Mouse (Mus musculus) cerebellum, adult 2 months (tissue): ENCODE data around the gene Msantd3. TPM values are rescaled to one million over a fixed set of nuclear protein-coding genes. Genes with fewer than 3 reads are reported as not detected.
A peak's percentile ranks its signal among the peaks of the same experiment; 100 is the strongest.

Experiments used
- DNase-seq, 2 experiments: peaks; one replicate each; pipeline ENCODE4 v3.0.0; 2021
- H3K27ac ChIP-seq: fragments of 200-500 bp; 2 replicates; pipeline ENCODE4 v1.5.1; 2012; ENCODE audit warnings: low read length, control low read depth, inconsistent platforms; ENCODE audit not compliant: insufficient read depth
- H3K27me3 ChIP-seq: fragments of 200-500 bp; 2 replicates; pipeline ENCODE4 v1.6.1; 2012; ENCODE audit warnings: inconsistent platforms, mild to moderate bottlenecking, low read length, moderate library complexity; ENCODE audit not compliant: control insufficient read depth, insufficient read depth
- H3K4me1 ChIP-seq: fragments of 200-500 bp; 2 replicates; pipeline ENCODE4 v1.6.1; 2011; ENCODE audit warnings: low read length; ENCODE audit not compliant: control insufficient read depth, insufficient read depth
- H3K4me3 ChIP-seq: fragments of 200-500 bp; replicated peaks from 2 replicates; pipeline ENCODE3; 2011; ENCODE audit warnings: mild to moderate bottlenecking, low read depth, low read length, control low read depth; ENCODE audit not compliant: insufficient read depth
- CTCF ChIP-seq: fragments of 200-500 bp; IDR thresholded peaks from 2 replicates; pipeline ENCODE4 v1.5.1; 2011; ENCODE audit warnings: low read depth, mild to moderate bottlenecking, control low read depth, low read length, moderate library complexity, borderline replicate concordance; ENCODE audit not compliant: insufficient read depth
- POLR2A ChIP-seq: fragments of 200-500 bp; IDR thresholded peaks from 2 replicates; pipeline ENCODE4 v1.6.1; 2011; ENCODE audit warnings: low read length, control low read depth, borderline replicate concordance; ENCODE audit not compliant: insufficient read depth
- WGBS: fragments of 180-500 bp; shearing (Covaris S2); methylation state at CpG from one replicate; pipeline ENCODE4 v1.1.7; 2018; 5-methylcytosine and 5-hydroxymethylcytosine counted together
- polyA plus RNA-seq: library from polyadenylated mRNA; depleted of rRNA; stranded (reverse); fragments of >200 nt; gene quantifications from 2 replicates; pipeline ENCODE4 v1.2.3, GENCODE M21; 2012

The Msantd3 gene
- polyA plus RNA-seq, 1 experiment: 17.7 TPM

GRCm38 (mm10) chr4:48585241-48586098, 45.7 kb downstream of the Msantd3 start:
- peak; percentile 35 to 38 for DNase-seq
- peak overlapping the region; percentile 43; the same call in 1 of the 2 replicates for H3K27ac ChIP-seq
- peaks cover 5% of the 10 kb centered on the region; the same call in 1 of the 2 replicates for H3K4me1 ChIP-seq
- no peak for TF ChIP-seq POLR2A
- TF ChIP-seq CTCF: no peak
- 1% methylated on average over 88 of the region's 92 CpGs for WGBS
- peak overlapping the region; percentile 52 for H3K4me3 ChIP-seq
- H3K27me3 ChIP-seq: peaks cover 2% of the 10 kb centered on the region; the same call in 1 of the 2 replicates

- peak in 1 of 2 experiments; percentile 14 for DNase-seq
- peaks cover 5% of the 10 kb centered on the region; the same call in 1 of the 2 replicates for H3K4me1 ChIP-seq
- no peak for TF ChIP-seq CTCF
- no peak for TF ChIP-seq POLR2A
- peak overlapping the region; percentile 52 for H3K4me3 ChIP-seq
- H3K27ac ChIP-seq: no peak overlapping the region
- 22% methylated on average over 12 of the region's 12 CpGs for WGBS
- peaks cover 2% of the 10 kb centered on the region; the same call in 1 of the 2 replicates for H3K27me3 ChIP-seq
These were observed 46.5 kb downstream of the Msantd3 start for GRCm38 (mm10) chr4:48586099-48586821.

DNA sequence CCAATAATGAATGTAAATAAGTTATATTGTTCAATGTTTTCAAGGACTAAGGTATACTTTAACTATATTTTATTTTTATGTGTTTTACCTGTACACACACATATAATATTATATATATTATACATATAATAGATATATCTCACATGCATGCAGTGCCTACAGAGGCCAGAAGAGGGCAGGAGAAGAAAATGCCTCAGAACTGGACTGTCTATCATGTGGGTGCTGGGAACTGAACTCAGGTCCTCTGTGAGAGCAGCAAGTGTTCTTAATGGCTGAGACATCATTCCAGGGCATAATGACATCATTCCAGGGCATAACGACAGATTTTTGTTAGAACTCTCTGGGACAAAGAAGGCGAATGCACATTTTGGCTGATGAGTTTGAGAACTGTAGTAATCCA, 47.8 kb downstream of the Msantd3 start:
- no peak for DNase-seq

DNA sequence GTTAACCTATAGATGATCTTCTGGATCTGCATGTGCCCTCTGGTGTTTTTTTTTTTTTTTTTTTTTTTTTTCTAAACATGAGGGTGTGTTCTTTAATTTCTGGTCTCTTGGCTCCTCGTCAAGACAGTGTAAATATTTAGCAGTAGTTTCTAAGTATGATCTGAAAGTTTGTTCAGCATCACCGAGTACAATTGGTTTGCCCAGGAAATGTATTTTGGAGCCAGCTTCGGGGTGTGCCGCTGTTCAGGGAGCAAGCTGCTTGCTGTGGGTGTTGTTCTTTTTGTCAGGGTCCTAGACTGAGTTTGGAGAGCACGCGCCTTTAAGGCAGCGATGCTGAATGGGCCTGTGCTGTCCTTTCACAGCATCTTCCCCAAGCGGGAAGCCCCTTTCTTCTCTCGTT, 48.8 kb downstream of the Msantd3 start:
- no peak for TF ChIP-seq POLR2A
- TF ChIP-seq CTCF: no peak
- WGBS: 71% methylated on average over 9 of the region's 9 CpGs
- H3K4me1 ChIP-seq: peaks cover 5% of the 10 kb centered on the region; the same call in 1 of the 2 replicates
- no peak for DNase-seq
- peaks cover 2% of the 10 kb centered on the region; the same call in 1 of the 2 replicates for H3K27me3 ChIP-seq
- no peak overlapping the region for H3K27ac ChIP-seq
- H3K4me3 ChIP-seq: no peak overlapping the region

More for the DNA sequence above, 47.8 kb downstream of the Msantd3 start:
- 97% methylated on average over 2 of the region's 2 CpGs for WGBS
- peaks cover 5% of the 10 kb centered on the region; the same call in 1 of the 2 replicates for H3K4me1 ChIP-seq
- no peak for TF ChIP-seq POLR2A
- TF ChIP-seq CTCF: no peak
- peaks cover 2% of the 10 kb centered on the region; the same call in 1 of the 2 replicates for H3K27me3 ChIP-seq
- H3K27ac ChIP-seq: no peak overlapping the region
- H3K4me3 ChIP-seq: no peak overlapping the region

- Histone ChIP-seq H3K4me1 (peaks cover 2% of the 10 kb centered on the region; the same call in 1 of the 2 replicates), H3K27me3 (no peaks in the 10 kb centered on the region; the same call in 1 of the 2 replicates), H3K4me3 (no peak overlapping the region), H3K27ac (no peak overlapping the region)
- WGBS: 86% methylated on average over 7 of the region's 7 CpGs
- DNase-seq: no peak
- TF ChIP-seq CTCF (no peak), POLR2A (no peak)
These were observed 51.1 kb downstream of the Msantd3 start for GRCm38 (mm10) chr4:48590862-48591261.

DNA sequence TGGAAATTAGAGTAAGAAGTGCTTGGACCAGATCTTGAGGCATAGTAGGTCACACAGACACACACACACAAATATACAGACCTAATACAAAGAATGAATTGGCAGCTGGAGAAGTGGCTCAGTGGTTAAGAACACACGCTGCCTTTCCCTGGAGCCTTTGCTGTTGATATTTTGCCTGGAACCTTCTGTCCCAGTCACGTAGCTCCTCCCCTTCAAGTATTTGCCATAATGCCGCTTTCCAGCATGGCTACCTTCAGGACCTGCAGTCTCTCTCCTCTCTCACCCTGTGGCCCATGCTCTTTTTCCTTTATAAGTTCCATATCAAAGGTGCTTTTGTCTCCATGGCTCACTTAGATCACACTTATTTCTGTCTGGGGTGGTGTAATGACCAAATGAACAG, 51.7 kb downstream of the Msantd3 start:
- WGBS: 80% methylated on average over 3 of the region's 3 CpGs
- no peaks in the 10 kb centered on the region; the same call in 1 of the 2 replicates for H3K27me3 ChIP-seq
- DNase-seq: no peak

GRCm38 (mm10) chr4:48592328-48592727, 52.6 kb downstream of the Msantd3 start:
- no peaks in the 10 kb centered on the region for H3K4me1 ChIP-seq
- TF ChIP-seq POLR2A: no peak
- no peak for TF ChIP-seq CTCF
- H3K27ac ChIP-seq: no peak overlapping the region
- 73% methylated on average over 5 of the region's 5 CpGs for WGBS
- DNase-seq: no peak
- no peak overlapping the region for H3K4me3 ChIP-seq
- H3K27me3 ChIP-seq: no peaks in the 10 kb centered on the region

More for the DNA sequence above, 51.7 kb downstream of the Msantd3 start:
- no peak overlapping the region for H3K27ac ChIP-seq
- H3K4me1 ChIP-seq: no peaks in the 10 kb centered on the region
- no peak overlapping the region for H3K4me3 ChIP-seq
- TF ChIP-seq POLR2A (no peak), CTCF (no peak)

DNA sequence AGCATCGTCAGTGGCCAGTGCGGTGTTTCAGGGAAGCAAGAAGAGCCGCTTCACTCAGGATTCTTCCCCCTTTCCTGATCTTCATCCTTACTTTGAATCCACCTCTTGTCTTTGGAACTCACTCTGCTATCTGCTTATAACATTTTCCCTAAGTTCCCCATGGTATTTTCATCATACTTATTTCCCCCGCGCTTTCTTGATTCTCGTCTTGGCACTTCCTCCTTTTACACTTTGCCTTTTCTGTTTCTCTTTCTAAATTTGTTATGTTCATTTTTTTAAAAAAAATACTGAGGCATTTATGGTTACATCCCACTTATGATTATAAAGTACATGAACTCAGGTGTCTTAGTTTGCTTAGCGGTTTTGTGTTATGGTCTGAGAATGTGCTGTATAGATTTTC, 53.1 kb downstream of the Msantd3 start:
- H3K27me3 ChIP-seq: no peaks in the 10 kb centered on the region
- no peak for TF ChIP-seq CTCF
- no peak for TF ChIP-seq POLR2A
- H3K27ac ChIP-seq: no peak overlapping the region
- H3K4me1 ChIP-seq: no peaks in the 10 kb centered on the region
- DNase-seq: no peak
- no peak overlapping the region for H3K4me3 ChIP-seq
- WGBS: 97% methylated on average over 7 of the region's 7 CpGs
